Mouse (Mus musculus): ENCODE results near the gene Insrr. TPM values are rescaled to one million over a fixed set of nuclear protein-coding genes. Genes with fewer than 3 reads are reported as not detected.

The Insrr gene
- not detected for polyA plus RNA-seq (2012; fragmentation: generic; extraction: Trizol)

GRCm38 (mm10) chr3:87796736-87797334 lies at the start of gene Insrr:
Gene Insrr, plus strand, starts transcription at chr3:87796951.

GRCm38 (mm10) chr3:87748431-87748830 lies 48.3 kb upstream of the Insrr start, which contains the start of gene Lrrc71:
Gene Lrrc71, minus strand, starts transcription at chr3:87748625.

GRCm38 (mm10) chr3:87794922-87795325 lies 1.8 kb upstream of the Insrr start, which contains the start of gene Ntrk1:
Gene Ntrk1, minus strand, starts transcription at chr3:87795162.

GRCm38 (mm10) chr3:87824206-87824605 lies 27.5 kb downstream of the Insrr start, which contains the start of gene Pear1:
Gene Pear1, minus strand, starts transcription at chr3:87824306.

GRCm38 (mm10) chr3:87846650-87847110 lies 49.9 kb downstream of the Insrr start, which contains the start of gene Sh2d2a:
Gene Sh2d2a, plus strand, starts transcription at chr3:87846755.

Other genes starting within 250 kb of the Insrr start
- 10 to 100 TPM in 1 of 2 experiments, under 1 TPM in 1; 0.95 to 10.5 TPM for gene Arhgef11, start 179.4 kb upstream of the Insrr start, polyA plus RNA-seq (2012; fragmentation: generic; extraction: Trizol)
- under 1 TPM; 0.28 to 0.38 TPM for gene Lrrc71, start 48.3 kb upstream of the Insrr start, polyA plus RNA-seq (2012; fragmentation: generic; extraction: Trizol)
- not detected for gene Ntrk1, start 1.8 kb upstream of the Insrr start, polyA plus RNA-seq (2012; fragmentation: generic; extraction: Trizol)
- gene Pear1, start 27.4 kb downstream of the Insrr start, polyA plus RNA-seq (2012; fragmentation: generic; extraction: Trizol), result 10 to 100 TPM; 13.4 to 32.4 TPM
- gene Sh2d2a, start 49.8 kb downstream of the Insrr start, polyA plus RNA-seq (2012; fragmentation: generic; extraction: Trizol), result under 1 TPM in 1 of 2 experiments, not detected in 1; 0.01 TPM
- 10 to 100 TPM; 30.7 to 50.3 TPM for gene Prcc, start 88.7 kb downstream of the Insrr start, polyA plus RNA-seq (2012; fragmentation: generic; extraction: Trizol)
- 100 to 1,000 TPM; 155 to 249 TPM for gene Hdgf, start 109.4 kb downstream of the Insrr start, polyA plus RNA-seq (2012; fragmentation: generic; extraction: Trizol)
- gene Mrpl24, start 122.6 kb downstream of the Insrr start, polyA plus RNA-seq (2012; fragmentation: generic; extraction: Trizol), result 10 to 100 TPM; 55.0 to 92.7 TPM
- gene Isg20l2, start 133.4 kb downstream of the Insrr start, polyA plus RNA-seq (2012; fragmentation: generic; extraction: Trizol), result 10 to 100 TPM in 1 of 2 experiments, 1 to 10 TPM in 1; 3.8 to 16.4 TPM
- 1 to 10 TPM; 1.3 to 9.6 TPM for gene Rrnad1, start 133.8 kb downstream of the Insrr start, polyA plus RNA-seq (2012; fragmentation: generic; extraction: Trizol)
- 1 to 10 TPM; 1.8 to 6.7 TPM for gene Crabp2, start 151.7 kb downstream of the Insrr start, polyA plus RNA-seq (2012; fragmentation: generic; extraction: Trizol)
- 1 to 10 TPM; 1.6 to 1.9 TPM for gene Nes, start 174.1 kb downstream of the Insrr start, polyA plus RNA-seq (2012; fragmentation: generic; extraction: Trizol)
- not detected for gene Bcan, start 203.3 kb downstream of the Insrr start, polyA plus RNA-seq (2012; fragmentation: generic; extraction: Trizol)
- gene Hapln2, start 230.6 kb downstream of the Insrr start, polyA plus RNA-seq (2012; fragmentation: generic; extraction: Trizol), result not detected
- gene Gpatch4, start 246.2 kb downstream of the Insrr start, polyA plus RNA-seq (2012; fragmentation: generic; extraction: Trizol), result 1 to 10 TPM; 8.1 to 8.2 TPM